Mouse (Mus musculus) ES-E14 (cell line): ENCODE measurements around the gene Sept5. TPM values are rescaled to one million over a fixed set of nuclear protein-coding genes. Genes with fewer than 3 reads are reported as not detected.
A peak's percentile ranks its signal among the peaks of the same experiment; 100 is the strongest.

Experiments
- DNase-seq: peaks from one replicate; pipeline ENCODE4 v3.0.0-alpha.2; 2013; ENCODE audit warnings: low read depth, low spot score
- H3K27ac ChIP-seq: 2 replicates; pipeline ENCODE4 v1.5.1; 2012; ENCODE audit warnings: low read depth, mild to moderate bottlenecking, low read length, moderate library complexity, mixed read lengths; ENCODE audit not compliant: poor library complexity, insufficient read depth, severe bottlenecking
- H3K36me3 ChIP-seq: 2 replicates; pipeline ENCODE4 v1.6.1; 2012; ENCODE audit warnings: mild to moderate bottlenecking, low read length, moderate library complexity, mixed read lengths; ENCODE audit not compliant: control insufficient read depth, poor library complexity, insufficient read depth, severe bottlenecking
- H3K4me1 ChIP-seq, 2 experiments: fragments of 150-350 bp in 1 of 2; sonication (generic) in 1 of 2; 2 replicates each; pipeline ENCODE4 v1.6.1; 2012; ENCODE audit warnings: low read length in 2 of 2, mild to moderate bottlenecking in 1 of 2, mixed read lengths in 1 of 2; ENCODE audit not compliant: control insufficient read depth in 2 of 2, insufficient read depth in 2 of 2, poor library complexity in 1 of 2
- H3K4me3 ChIP-seq, 2 experiments: fragments of 150-350 bp in 1 of 2; sonication (generic) in 1 of 2; 2 replicates each; pipeline ENCODE4 v1.5.1; 2012; ENCODE audit warnings: low read length in 2 of 2, low read depth in 1 of 2, mild to moderate bottlenecking in 1 of 2, mixed read lengths in 1 of 2; ENCODE audit not compliant: insufficient read depth in 1 of 2, poor library complexity in 1 of 2, severe bottlenecking in 1 of 2
- H3K9ac ChIP-seq: 2 replicates; pipeline ENCODE4 v1.6.1; 2012; ENCODE audit warnings: low read depth, mild to moderate bottlenecking, low read length, mixed read lengths; ENCODE audit not compliant: poor library complexity, insufficient read depth, severe bottlenecking
- H3K9me3 ChIP-seq: fragments of 150-350 bp; sonication (generic); 2 replicates; pipeline ENCODE4 v1.6.1; 2012; ENCODE audit warnings: low read depth, mild to moderate bottlenecking, low read length; ENCODE audit not compliant: control insufficient read depth, insufficient read depth
- CHD2 ChIP-seq: IDR thresholded peaks from 2 replicates; pipeline ENCODE4 v1.6.1; 2014; ENCODE audit warnings: mild to moderate bottlenecking, low read depth, low read length, inconsistent platforms
- HCFC1 ChIP-seq: IDR thresholded peaks from 2 replicates; pipeline ENCODE4 v1.6.1; 2012; ENCODE audit warnings: low read length, inconsistent platforms, borderline replicate concordance; ENCODE audit not compliant: insufficient read depth
- MAFK ChIP-seq: IDR thresholded peaks from 2 replicates; pipeline ENCODE4 v1.6.1; 2014; ENCODE audit warnings: mild to moderate bottlenecking, low read depth, low read length, inconsistent platforms; ENCODE audit not compliant: insufficient read depth
- ZC3H11A ChIP-seq: IDR thresholded peaks from 2 replicates; pipeline ENCODE4 v1.6.1; 2012; ENCODE audit warnings: low read depth, mild to moderate bottlenecking, inconsistent platforms, low read length, borderline replicate concordance
- ZNF384 ChIP-seq: IDR thresholded peaks from 2 replicates; pipeline ENCODE4 v1.6.1; 2012; ENCODE audit warnings: low read depth, low read length, inconsistent platforms
- in situ Hi-C, 2 experiments: fragments of 600-800 bp; cut with MboI; formaldehyde crosslinking; loops; one replicate each; pipeline ENCODE4 v1.15.1; 2025; ENCODE audit warnings: low sequenced_read_pairs in 2 of 2, inconsistent platforms in 1 of 2; ENCODE audit not compliant: unreplicated experiment in 2 of 2
- total RNA-seq: library from RNA; depleted of rRNA; stranded (reverse); fragments of 300-350 nt; gene quantifications from 2 replicates; pipeline ENCODE4 v1.2.3, GENCODE M21; 2012

Sept5 gene
- total RNA-seq, 1 experiment = 3.0 TPM

DNA sequence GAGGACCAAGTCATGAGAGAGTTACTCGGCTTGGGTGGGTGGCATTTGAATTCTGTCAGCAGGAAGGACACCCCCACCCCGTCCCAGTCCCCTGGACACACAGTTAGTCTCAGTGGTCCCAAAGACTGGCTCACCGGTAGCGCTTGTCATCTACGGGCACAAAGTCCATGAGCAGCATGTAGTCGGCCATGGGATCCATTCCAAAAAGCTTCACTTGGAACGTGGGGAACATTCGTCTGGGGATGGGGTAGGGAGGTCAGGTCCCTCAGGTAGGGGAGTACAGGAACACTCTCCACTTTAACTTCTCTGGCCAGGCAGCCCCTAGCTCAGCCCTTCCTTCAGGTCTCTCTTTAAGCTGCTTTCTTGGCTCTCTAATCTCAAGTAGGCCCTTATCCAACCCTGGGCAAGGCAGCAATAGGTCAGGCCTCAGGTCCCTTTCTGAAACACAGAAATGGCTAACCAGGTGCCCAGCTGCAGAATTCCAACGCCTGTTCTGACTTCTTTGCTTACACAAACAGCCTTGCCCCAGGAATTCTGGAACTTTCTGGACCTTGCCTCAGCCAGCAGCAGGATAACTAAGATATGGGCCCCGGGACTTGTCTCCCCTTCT lies 44.7 kb downstream of the Sept5 start:
- TF ChIP-seq HCFC1 (no peak), CHD2 (no peak), ZNF384 (no peak), ZC3H11A (no peak), MAFK (no peak)
- Histone ChIP-seq H3K36me3 (no peaks in the 10 kb centered on the region), H3K4me1 (peaks cover 0 to 4% of the 10 kb centered on the region in 2 experiments; a peak in 1 of 4 replicates), H3K27ac (no peak overlapping the region), H3K4me3 (no peak overlapping the region), H3K9ac (no peak overlapping the region), H3K9me3 (no peaks in the 10 kb centered on the region)
- in situ Hi-C loops = loop anchor here (5.0 to 10.0 kb wide), 2 partner anchors 37 to 780 kb away; partner anchors contain the start of gene Gp1bb (in 1 of the 2)
- DNase-seq = no peak

DNA sequence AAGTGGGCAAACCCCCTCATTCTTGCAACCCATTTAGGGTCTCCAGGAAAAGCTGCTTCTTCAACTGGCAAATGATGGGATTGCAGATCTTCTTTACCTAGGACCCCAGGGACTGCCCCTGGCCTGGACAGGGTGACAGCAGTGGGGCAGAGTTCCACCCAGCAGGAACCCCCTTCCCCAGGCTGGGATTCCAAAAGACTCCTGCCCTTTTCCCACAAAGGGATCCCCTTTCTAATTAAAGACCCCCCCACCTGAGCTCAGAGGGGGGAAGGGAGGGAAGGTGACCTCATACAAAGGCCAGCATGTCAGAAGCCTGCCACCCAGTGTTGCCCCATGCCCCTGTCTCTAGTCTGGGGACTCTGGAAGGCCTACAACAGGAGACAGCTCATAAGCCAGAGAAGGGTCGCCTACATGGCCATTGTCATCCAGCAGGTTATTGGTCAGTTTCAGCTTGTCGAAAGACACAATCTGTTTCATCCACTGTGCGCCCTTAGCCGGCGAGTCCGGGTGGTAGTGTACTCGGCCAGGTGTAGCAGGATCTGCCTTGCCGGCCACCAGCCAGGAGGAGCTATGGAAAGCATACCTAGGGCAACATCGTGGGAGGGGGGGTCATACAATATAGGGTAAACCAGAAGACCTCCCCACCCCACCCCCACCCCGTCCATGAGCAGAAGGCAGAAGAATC lies 45.9 kb downstream of the Sept5 start:
- no peak overlapping the region for H3K9ac ChIP-seq
- in situ Hi-C loops = loop anchor here (5.0 to 10.0 kb wide), 2 partner anchors 38 to 779 kb away; partner anchors contain the start of gene Gp1bb (in 1 of the 2)
- no peak overlapping the region for H3K27ac ChIP-seq
- no peak for DNase-seq
- no peaks in the 10 kb centered on the region for H3K36me3 ChIP-seq
- H3K9me3 ChIP-seq = no peaks in the 10 kb centered on the region
- H3K4me1 ChIP-seq = peaks cover 0 to 4% of the 10 kb centered on the region in 2 experiments; a peak in 1 of 4 replicates
- TF ChIP-seq MAFK = no peak
- TF ChIP-seq ZNF384 = no peak
- no peak for TF ChIP-seq CHD2
- no peak overlapping the region for H3K4me3 ChIP-seq

DNA sequence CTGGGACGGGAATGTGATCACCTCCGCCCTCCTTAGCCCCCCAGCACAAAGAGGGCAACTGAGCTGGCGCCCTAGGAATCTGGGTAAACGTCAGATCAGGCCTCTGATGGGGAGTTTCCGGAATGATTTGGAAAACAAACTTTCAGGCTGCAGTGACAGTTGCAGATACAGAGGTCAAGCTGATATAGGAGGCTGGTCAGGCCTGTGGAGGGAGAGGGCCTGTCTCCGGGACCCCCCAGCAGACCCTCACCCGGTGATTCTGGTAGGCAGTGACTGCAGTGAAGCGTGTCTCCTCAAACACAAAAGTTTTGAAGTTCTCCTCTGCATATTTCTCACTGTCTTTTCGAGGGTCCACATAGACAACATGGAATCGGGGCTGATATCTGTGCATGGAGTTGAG lies 46.6 kb downstream of the Sept5 start:
- no peak for DNase-seq
- in situ Hi-C loops = loop anchor here (5.0 to 10.0 kb wide), 2 partner anchors 39 to 778 kb away; partner anchors contain the start of gene Gp1bb (in 1 of the 2)
- Histone ChIP-seq H3K27ac (no peak overlapping the region), H3K4me3 (peak overlapping the region in 1 of 2 experiments; percentile 65; a peak in 1 of 4 replicates), H3K9me3 (no peaks in the 10 kb centered on the region), H3K9ac (no peak overlapping the region), H3K36me3 (no peaks in the 10 kb centered on the region), H3K4me1 (no peaks in the 10 kb centered on the region)
- no peak for TF ChIP-seq MAFK
- no peak for TF ChIP-seq CHD2
- no peak for TF ChIP-seq ZNF384
- TF ChIP-seq HCFC1 = no peak
- no peak for TF ChIP-seq ZC3H11A

DNA sequence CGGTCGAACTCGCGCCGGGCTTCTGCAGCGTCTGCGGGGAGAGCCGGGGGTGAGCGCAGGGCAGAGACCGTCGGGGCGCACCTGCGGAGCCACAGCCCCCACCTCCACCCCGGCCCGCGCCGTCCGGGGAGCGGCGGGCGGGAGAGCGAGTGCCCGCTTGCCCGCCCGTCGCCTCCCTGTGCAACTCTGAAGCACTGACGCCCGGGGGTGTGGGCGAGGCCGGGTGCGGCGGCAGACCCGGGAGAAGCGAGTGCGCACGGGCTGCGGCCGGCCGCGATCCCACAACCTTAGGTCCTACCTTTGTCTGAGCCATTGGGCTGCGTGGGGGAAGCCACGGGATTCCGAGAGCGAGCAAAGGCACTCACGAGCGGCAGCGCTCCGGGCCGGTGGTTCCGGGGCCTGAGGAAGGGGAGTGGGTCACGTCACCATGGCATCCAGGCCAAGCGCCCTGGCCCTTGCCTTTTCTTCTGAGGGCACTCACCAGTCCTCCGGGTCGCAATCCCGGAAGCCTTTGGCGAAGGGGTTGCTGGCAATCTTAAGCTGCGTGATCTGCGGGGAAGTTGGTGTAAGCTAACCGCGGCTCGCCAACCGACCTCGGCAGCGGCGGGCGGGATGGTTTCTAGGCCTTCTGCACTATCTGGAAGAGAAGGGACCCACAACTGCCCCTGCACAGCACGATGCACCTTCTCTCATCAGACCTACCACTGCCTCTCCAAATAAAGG lies 47.2 kb downstream of the Sept5 start:
- no peak for DNase-seq
- no peaks in the 10 kb centered on the region for H3K36me3 ChIP-seq
- TF ChIP-seq ZNF384 = no peak
- TF ChIP-seq MAFK = no peak
- TF ChIP-seq HCFC1 = no peak
- no peak for TF ChIP-seq ZC3H11A
- no peak for TF ChIP-seq CHD2
- H3K9me3 ChIP-seq = no peaks in the 10 kb centered on the region
- no peaks in the 10 kb centered on the region for H3K4me1 ChIP-seq
- peak overlapping the region; percentile 47 to 65; a peak in 3 of 4 replicates for H3K4me3 ChIP-seq
- in situ Hi-C loops = loop anchor here (5.0 to 10.0 kb wide), 2 partner anchors 40 to 778 kb away; partner anchors contain the start of gene Gp1bb (in 1 of the 2)
- no peak overlapping the region for H3K27ac ChIP-seq
- peak overlapping the region; percentile 23 for H3K9ac ChIP-seq
